Mouse (Mus musculus) limb, embryonic 10.5 days (tissue): ENCODE data around the gene Gadd45gip1. TPM values are rescaled to one million over a fixed set of nuclear protein-coding genes. Genes with fewer than 3 reads are reported as not detected.

Experiments used
- DNase-seq: peaks from one replicate; pipeline ENCODE4 v3.0.0-alpha.2; 2017; ENCODE audit warnings: low spot score
- H3K27ac ChIP-seq: fragments of 300-500 bp; sonication (generic); 2 replicates; pipeline ENCODE4 v1.5.1; 2016; ENCODE audit warnings: mild to moderate bottlenecking
- H3K27me3 ChIP-seq: fragments of 300-500 bp; sonication (generic); 2 replicates; pipeline ENCODE4 v1.6.1; 2016; ENCODE audit warnings: low read depth, mild to moderate bottlenecking; ENCODE audit not compliant: poor library complexity, severe bottlenecking
- H3K36me3 ChIP-seq: fragments of 300-500 bp; sonication (generic); 2 replicates; pipeline ENCODE4 v1.6.1; 2016; ENCODE audit warnings: mild to moderate bottlenecking, moderate library complexity
- H3K4me1 ChIP-seq: fragments of 300-500 bp; sonication (generic); 2 replicates; pipeline ENCODE4 v1.6.1; 2016
- H3K4me3 ChIP-seq: fragments of 300-500 bp; sonication (generic); 2 replicates; pipeline ENCODE4 v1.5.1; 2016; ENCODE audit warnings: mild to moderate bottlenecking, moderate library complexity
- H3K9me3 ChIP-seq: fragments of 300-500 bp; sonication (generic); replicated peaks from 2 replicates; pipeline ENCODE4 v1.6.1; 2016; ENCODE audit warnings: mild to moderate bottlenecking
- WGBS: fragments of 180-500 bp; shearing (Covaris S2); methylation state at CpG from one replicate; pipeline ENCODE4 v1.1.7; 2016; 5-methylcytosine and 5-hydroxymethylcytosine counted together
- polyA plus RNA-seq: library from polyadenylated mRNA; unstranded; fragments of >200 nt; fragmentation: Nextera tagmentation; extraction: Ambion mirVana; gene quantifications from 2 replicates; pipeline ENCODE4 v1.2.1, GENCODE M21; 2016

Gene Gadd45gip1
- polyA plus RNA-seq = 51.7 and 54.4 TPM in 2 replicates

- H3K27me3 ChIP-seq = no peaks in the 10 kb centered on the region
- 80% methylated on average over 11 of the region's 11 CpGs for WGBS
- H3K4me1 ChIP-seq = peaks cover 22% of the 10 kb centered on the region
- no peak for DNase-seq
- H3K27ac ChIP-seq = peak within 1 kb of the TSS; percentile 97
- H3K9me3 ChIP-seq = no peaks in the 10 kb centered on the region
- H3K36me3 ChIP-seq = peaks cover 32% of the 10 kb centered on the region
- peak within 1 kb of the TSS; percentile 78 for H3K4me3 ChIP-seq
Observed at GRCm38 (mm10) chr8:84831490-84831889, at the start of gene Gadd45gip1. Gene Gadd45gip1, plus strand, starts transcription at chr8:84831522.

- H3K27ac ChIP-seq = no peak overlapping the region
- H3K4me1 ChIP-seq = peaks cover 61% of the 10 kb centered on the region
- under 1% methylated on average over 5 of the region's 5 CpGs for WGBS
- no peaks in the 10 kb centered on the region for H3K9me3 ChIP-seq
- H3K4me3 ChIP-seq = peak overlapping the region; percentile 27
- H3K27me3 ChIP-seq = peaks cover 100% of the 10 kb centered on the region
- no peaks in the 10 kb centered on the region for H3K36me3 ChIP-seq
- DNase-seq = no peak
Observed at GRCm38 (mm10) chr8:84781686-84782505, 49.4 kb upstream of the Gadd45gip1 start.

GRCm38 (mm10) chr8:84782680-84783079 is 48.6 kb upstream of the Gadd45gip1 start:
- Histone ChIP-seq H3K27me3 (peaks cover 100% of the 10 kb centered on the region), H3K36me3 (no peaks in the 10 kb centered on the region), H3K4me3 (no peak overlapping the region), H3K4me1 (peaks cover 61% of the 10 kb centered on the region), H3K9me3 (no peaks in the 10 kb centered on the region), H3K27ac (no peak overlapping the region)
- DNase-seq = no peak
- 1% methylated on average over 10 of the region's 10 CpGs for WGBS

- H3K9me3 ChIP-seq = no peaks in the 10 kb centered on the region
- H3K27ac ChIP-seq = no peak overlapping the region
- H3K36me3 ChIP-seq = no peaks in the 10 kb centered on the region
- peaks cover 61% of the 10 kb centered on the region for H3K4me1 ChIP-seq
- H3K4me3 ChIP-seq = no peak overlapping the region
- 2% methylated on average over 11 of the region's 11 CpGs for WGBS
- peaks cover 100% of the 10 kb centered on the region for H3K27me3 ChIP-seq
- no peak for DNase-seq
Observed at GRCm38 (mm10) chr8:84783198-84783918, 48.0 kb upstream of the Gadd45gip1 start.

- peak overlapping the region; percentile 10; the same call in 1 of the 2 replicates for H3K4me3 ChIP-seq
Observed at GRCm38 (mm10) chr8:84783919-84784581, 47.3 kb upstream of the Gadd45gip1 start.

GRCm38 (mm10) chr8:84784681-84785505 is 46.4 kb upstream of the Gadd45gip1 start:
- H3K36me3 ChIP-seq = no peaks in the 10 kb centered on the region
- H3K27ac ChIP-seq = 0 out of 2 replicates have a peak overlapping the region, but pooled peaks have one; percentile 33
- no peaks in the 10 kb centered on the region for H3K9me3 ChIP-seq
- WGBS = under 1% methylated on average over 48 of the region's 48 CpGs
- peaks cover 55% of the 10 kb centered on the region for H3K4me1 ChIP-seq
- peak overlapping the region; percentile 14; the same call in 1 of the 2 replicates for H3K4me3 ChIP-seq
- peak; percentile 73 for DNase-seq
- peaks cover 100% of the 10 kb centered on the region for H3K27me3 ChIP-seq

More at GRCm38 (mm10) chr8:84783919-84784581, 47.3 kb upstream of the Gadd45gip1 start:
- Histone ChIP-seq H3K9me3 (no peaks in the 10 kb centered on the region), H3K4me1 (peaks cover 61% of the 10 kb centered on the region), H3K27ac (0 out of 2 replicates have a peak overlapping the region, but pooled peaks have one; percentile 33), H3K27me3 (peaks cover 100% of the 10 kb centered on the region), H3K36me3 (no peaks in the 10 kb centered on the region)
- WGBS = under 1% methylated on average over 33 of the region's 33 CpGs
- DNase-seq = no peak

GRCm38 (mm10) chr8:84785506-84785755 is 45.9 kb upstream of the Gadd45gip1 start:
- no peak for DNase-seq
- Histone ChIP-seq H3K9me3 (no peaks in the 10 kb centered on the region), H3K4me3 (peak overlapping the region; percentile 14; the same call in 1 of the 2 replicates), H3K36me3 (no peaks in the 10 kb centered on the region), H3K27me3 (peaks cover 100% of the 10 kb centered on the region), H3K4me1 (peaks cover 49% of the 10 kb centered on the region), H3K27ac (no peak overlapping the region)
- 2% methylated on average over 11 of the region's 11 CpGs for WGBS

GRCm38 (mm10) chr8:84785756-84786677 is 45.3 kb upstream of the Gadd45gip1 start:
- peak overlapping the region; percentile 4; the same call in 1 of the 2 replicates for H3K4me3 ChIP-seq
- no peaks in the 10 kb centered on the region for H3K9me3 ChIP-seq
- H3K36me3 ChIP-seq = no peaks in the 10 kb centered on the region
- WGBS = under 1% methylated on average over 38 of the region's 38 CpGs
- peaks cover 100% of the 10 kb centered on the region for H3K27me3 ChIP-seq
- peaks cover 48% of the 10 kb centered on the region for H3K4me1 ChIP-seq
- DNase-seq = peak; percentile 64
- no peak overlapping the region for H3K27ac ChIP-seq

GRCm38 (mm10) chr8:84786801-84787467 is 44.4 kb upstream of the Gadd45gip1 start:
- Histone ChIP-seq H3K9me3 (no peaks in the 10 kb centered on the region), H3K4me3 (no peak overlapping the region), H3K4me1 (peaks cover 39% of the 10 kb centered on the region), H3K27ac (no peak overlapping the region), H3K36me3 (no peaks in the 10 kb centered on the region), H3K27me3 (peaks cover 100% of the 10 kb centered on the region)
- DNase-seq = no peak
- WGBS = 3% methylated on average over 11 of the region's 11 CpGs

GRCm38 (mm10) chr8:84787523-84788302 is 43.6 kb upstream of the Gadd45gip1 start:
- Histone ChIP-seq H3K4me1 (peaks cover 32% of the 10 kb centered on the region), H3K4me3 (no peak overlapping the region), H3K27ac (no peak overlapping the region), H3K27me3 (peaks cover 100% of the 10 kb centered on the region), H3K9me3 (no peaks in the 10 kb centered on the region), H3K36me3 (no peaks in the 10 kb centered on the region)
- WGBS = 6% methylated on average over 14 of the region's 14 CpGs
- DNase-seq = no peak
